Mouse (Mus musculus): Measurements from ENCODE around the gene Sox21. TPM values are rescaled to one million over a fixed set of nuclear protein-coding genes. Genes with fewer than 3 reads are reported as not detected.

Gene Sox21
- polyA plus RNA-seq, 1 experiment from 2014 or later = 0.09 TPM

- peaks cover 8% of the 10 kb centered on the region; the same call in 1 of the 2 replicates for H3K27me3 ChIP-seq (ENCODE audit: insufficient read depth, poor library complexity, severe bottlenecking)
- no peaks in the 10 kb centered on the region for H3K9me3 ChIP-seq
- no peak overlapping the region for H3K4me3 ChIP-seq
- no peaks in the 10 kb centered on the region for H3K36me3 ChIP-seq
- 27% methylated on average over 5 of the region's 5 CpGs for WGBS
- no peak overlapping the region for H3K27ac ChIP-seq
- no peak for DNase-seq (ENCODE audit: low spot score)
- no peaks in the 10 kb centered on the region for H3K4me1 ChIP-seq
Measured at GRCm38 (mm10) chr14:118209642-118210041, 27.2 kb downstream of the Sox21 start.

DNA sequence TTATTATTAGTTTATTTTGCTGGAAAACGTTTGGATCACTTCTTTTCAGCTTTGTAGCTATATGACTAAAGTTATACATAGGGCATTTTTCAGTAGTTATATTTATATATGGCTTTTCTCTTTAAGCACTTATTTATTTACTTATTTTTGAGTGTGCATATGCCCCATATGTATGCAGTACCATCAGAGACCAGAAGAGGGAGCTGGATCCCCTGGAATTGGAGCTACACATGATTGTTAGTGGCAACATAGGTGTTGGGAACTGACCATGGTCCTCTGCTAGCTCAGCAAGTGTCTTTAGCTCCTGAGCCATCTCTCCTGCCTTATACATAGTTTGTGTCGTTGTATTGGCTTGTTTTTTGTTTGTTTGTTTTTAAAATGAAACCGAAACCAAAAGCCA lies 29.5 kb downstream of the Sox21 start:
- H3K4me1 ChIP-seq = no peaks in the 10 kb centered on the region
- H3K9me3 ChIP-seq = no peaks in the 10 kb centered on the region; the same call in 1 of the 2 replicates
- H3K4me3 ChIP-seq = no peak overlapping the region
- 77% methylated on average over 3 of the region's 3 CpGs for WGBS
- H3K27me3 ChIP-seq (ENCODE audit: insufficient read depth, poor library complexity, severe bottlenecking) = 0 out of 2 replicates have a peak, but pooled peaks cover 3% of the 10 kb centered on the region
- no peaks in the 10 kb centered on the region for H3K36me3 ChIP-seq
- no peak overlapping the region for H3K27ac ChIP-seq
- DNase-seq (ENCODE audit: low spot score) = no peak

- no peaks in the 10 kb centered on the region; the same call in 1 of the 2 replicates for H3K9me3 ChIP-seq
- H3K27ac ChIP-seq = no peak overlapping the region
- H3K4me3 ChIP-seq = no peak overlapping the region
- no peak for DNase-seq (ENCODE audit: low spot score)
- H3K36me3 ChIP-seq = no peaks in the 10 kb centered on the region
- H3K4me1 ChIP-seq = no peaks in the 10 kb centered on the region
- no peaks in the 10 kb centered on the region; the same call in 1 of the 2 replicates for H3K27me3 ChIP-seq (ENCODE audit: insufficient read depth, poor library complexity, severe bottlenecking)
- WGBS = 68% methylated on average over 7 of the region's 7 CpGs
Measured at GRCm38 (mm10) chr14:118203031-118203430, 33.8 kb downstream of the Sox21 start.

GRCm38 (mm10) chr14:118202006-118202405 lies 34.8 kb downstream of the Sox21 start:
- no peaks in the 10 kb centered on the region for H3K4me1 ChIP-seq
- no peak overlapping the region for H3K27ac ChIP-seq
- no peak for DNase-seq (ENCODE audit: low spot score)
- 84% methylated on average over 5 of the region's 5 CpGs for WGBS
- no peak overlapping the region for H3K4me3 ChIP-seq
- no peaks in the 10 kb centered on the region; the same call in 1 of the 2 replicates for H3K9me3 ChIP-seq
- H3K27me3 ChIP-seq (ENCODE audit: insufficient read depth, poor library complexity, severe bottlenecking) = peaks cover 4% of the 10 kb centered on the region; the same call in 1 of the 2 replicates
- no peaks in the 10 kb centered on the region for H3K36me3 ChIP-seq

DNA sequence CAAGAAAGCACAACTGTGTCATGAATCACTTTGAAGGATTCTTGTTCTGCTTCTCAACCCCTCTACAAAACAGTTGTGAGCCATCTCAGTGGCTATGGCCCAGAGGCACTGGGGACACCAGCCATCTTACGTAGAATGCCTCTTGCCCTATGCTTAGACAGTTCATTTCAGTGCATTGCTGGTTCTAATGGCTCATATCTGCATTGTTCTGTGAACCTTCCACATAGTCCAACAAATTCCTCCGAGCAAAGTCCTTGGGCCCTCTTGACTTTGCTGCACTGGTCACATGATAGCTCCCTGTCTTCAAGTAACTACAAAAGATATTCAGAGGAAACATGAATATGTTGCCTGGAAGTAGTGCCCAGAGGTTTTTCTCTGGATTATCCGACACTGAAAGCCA lies 36.1 kb downstream of the Sox21 start:
- peaks cover 6% of the 10 kb centered on the region; the same call in 1 of the 2 replicates for H3K27me3 ChIP-seq (ENCODE audit: insufficient read depth, poor library complexity, severe bottlenecking)
- H3K9me3 ChIP-seq = no peaks in the 10 kb centered on the region; the same call in 1 of the 2 replicates
- H3K27ac ChIP-seq = no peak overlapping the region
- no peak for DNase-seq (ENCODE audit: low spot score)
- 89% methylated on average over 3 of the region's 3 CpGs for WGBS
- H3K36me3 ChIP-seq = no peaks in the 10 kb centered on the region
- no peak overlapping the region for H3K4me3 ChIP-seq
- no peaks in the 10 kb centered on the region for H3K4me1 ChIP-seq

- Histone ChIP-seq H3K27me3 (ENCODE audit: insufficient read depth, poor library complexity, severe bottlenecking) (peaks cover 32% of the 10 kb centered on the region), H3K9me3 (no peaks in the 10 kb centered on the region), H3K4me3 (no peak overlapping the region), H3K36me3 (no peaks in the 10 kb centered on the region), H3K4me1 (no peaks in the 10 kb centered on the region), H3K27ac (no peak overlapping the region)
- WGBS = 72% methylated on average over 12 of the region's 12 CpGs
- no peak for DNase-seq (ENCODE audit: low spot score)
Measured at GRCm38 (mm10) chr14:118197063-118197462, 39.8 kb downstream of the Sox21 start.

- 57% methylated on average over 13 of the region's 13 CpGs for WGBS
- Histone ChIP-seq H3K27me3 (ENCODE audit: insufficient read depth, poor library complexity, severe bottlenecking) (peaks cover 37% of the 10 kb centered on the region), H3K27ac (no peak overlapping the region), H3K36me3 (no peaks in the 10 kb centered on the region), H3K4me3 (no peak overlapping the region), H3K9me3 (no peaks in the 10 kb centered on the region), H3K4me1 (no peaks in the 10 kb centered on the region)
- no peak for DNase-seq (ENCODE audit: low spot score)
Measured at GRCm38 (mm10) chr14:118194219-118194914, 42.5 kb downstream of the Sox21 start.

DNA sequence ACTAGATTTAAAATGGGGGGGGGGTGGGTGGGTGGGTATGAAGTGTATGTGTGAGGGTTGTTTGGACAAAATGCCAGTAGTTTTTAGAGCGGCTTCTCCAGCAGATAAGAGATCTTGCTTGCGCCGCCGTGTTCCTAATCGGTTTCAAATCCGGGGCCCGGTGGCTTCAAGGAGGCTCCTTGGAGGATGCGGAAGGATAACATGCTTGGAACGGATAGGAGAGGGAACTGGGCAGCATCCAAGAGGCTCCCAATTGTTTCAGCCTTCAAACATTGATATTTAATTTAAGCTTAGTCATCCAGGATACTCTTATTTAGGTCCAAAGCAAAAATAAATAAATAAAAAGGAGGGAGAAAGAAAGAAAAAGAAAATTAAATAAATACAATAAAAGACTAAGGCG lies 43.2 kb downstream of the Sox21 start:
- Histone ChIP-seq H3K9me3 (no peaks in the 10 kb centered on the region), H3K36me3 (no peaks in the 10 kb centered on the region), H3K27ac (no peak overlapping the region), H3K27me3 (ENCODE audit: insufficient read depth, poor library complexity, severe bottlenecking) (peaks cover 37% of the 10 kb centered on the region), H3K4me1 (no peaks in the 10 kb centered on the region), H3K4me3 (no peak overlapping the region)
- 36% methylated on average over 10 of the region's 10 CpGs for WGBS
- DNase-seq (ENCODE audit: low spot score) = no peak

GRCm38 (mm10) chr14:118193001-118193628 lies 43.7 kb downstream of the Sox21 start:
- peaks cover 37% of the 10 kb centered on the region for H3K27me3 ChIP-seq (ENCODE audit: insufficient read depth, poor library complexity, severe bottlenecking)
- no peaks in the 10 kb centered on the region for H3K9me3 ChIP-seq
- H3K4me1 ChIP-seq = no peaks in the 10 kb centered on the region
- 53% methylated on average over 10 of the region's 10 CpGs for WGBS
- no peak overlapping the region for H3K27ac ChIP-seq
- H3K4me3 ChIP-seq = no peak overlapping the region
- DNase-seq (ENCODE audit: low spot score) = no peak
- H3K36me3 ChIP-seq = no peaks in the 10 kb centered on the region

DNA sequence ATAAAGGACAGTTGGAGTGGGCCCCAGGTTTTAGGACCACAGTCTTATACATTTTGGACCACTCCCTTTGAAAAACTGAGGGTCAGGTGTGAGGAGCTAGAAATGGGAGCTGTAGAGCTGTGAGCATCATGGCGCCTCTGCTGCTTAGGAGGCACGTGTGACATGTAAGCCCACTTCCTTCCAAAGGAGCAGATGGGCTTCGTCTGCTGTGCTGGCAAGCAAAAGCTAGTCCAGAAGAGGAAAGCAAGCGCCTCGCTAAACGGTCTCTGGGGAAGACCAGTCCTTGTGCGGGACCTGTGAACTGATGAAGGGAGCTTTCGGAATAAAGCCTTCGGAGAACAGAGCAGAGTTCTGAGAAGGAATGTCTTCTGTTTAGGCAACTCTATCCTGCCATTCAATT lies 45.4 kb downstream of the Sox21 start:
- H3K9me3 ChIP-seq = no peaks in the 10 kb centered on the region
- no peak for DNase-seq (ENCODE audit: low spot score)
- WGBS = 77% methylated on average over 9 of the region's 9 CpGs
- no peak overlapping the region for H3K27ac ChIP-seq
- peaks cover 34% of the 10 kb centered on the region for H3K27me3 ChIP-seq (ENCODE audit: insufficient read depth, poor library complexity, severe bottlenecking)
- no peak overlapping the region for H3K4me3 ChIP-seq
- no peaks in the 10 kb centered on the region for H3K36me3 ChIP-seq
- H3K4me1 ChIP-seq = no peaks in the 10 kb centered on the region

Small RNA genes lying within 50 kb of the gene (microRNA-seq; reads per million reads assigned to microRNA genes)
- not detected for gene Mir6241

Other genes with a start within 250 kb of the Sox21 start
- 0.80 and 1.0 TPM in 2 replicates for gene Dct, start 184.8 kb downstream of the Sox21 start, polyA plus RNA-seq (2016; fragmentation: Nextera tagmentation; extraction: Ambion mirVana)
- 38.9 and 40.7 TPM in 2 replicates for gene Tgds, start 104.3 kb downstream of the Sox21 start, polyA plus RNA-seq (2016; fragmentation: Nextera tagmentation; extraction: Ambion mirVana)
- 43.6 and 46.3 TPM in 2 replicates for gene Gpr180, start 99.9 kb downstream of the Sox21 start, polyA plus RNA-seq (2016; fragmentation: Nextera tagmentation; extraction: Ambion mirVana)
- gene Gm9376, start 29.9 kb upstream of the Sox21 start, polyA plus RNA-seq (2016; fragmentation: Nextera tagmentation; extraction: Ambion mirVana) = not detected in 2 replicates